Mouse (Mus musculus): ENCODE results near the gene Cxcl1.

DNA sequence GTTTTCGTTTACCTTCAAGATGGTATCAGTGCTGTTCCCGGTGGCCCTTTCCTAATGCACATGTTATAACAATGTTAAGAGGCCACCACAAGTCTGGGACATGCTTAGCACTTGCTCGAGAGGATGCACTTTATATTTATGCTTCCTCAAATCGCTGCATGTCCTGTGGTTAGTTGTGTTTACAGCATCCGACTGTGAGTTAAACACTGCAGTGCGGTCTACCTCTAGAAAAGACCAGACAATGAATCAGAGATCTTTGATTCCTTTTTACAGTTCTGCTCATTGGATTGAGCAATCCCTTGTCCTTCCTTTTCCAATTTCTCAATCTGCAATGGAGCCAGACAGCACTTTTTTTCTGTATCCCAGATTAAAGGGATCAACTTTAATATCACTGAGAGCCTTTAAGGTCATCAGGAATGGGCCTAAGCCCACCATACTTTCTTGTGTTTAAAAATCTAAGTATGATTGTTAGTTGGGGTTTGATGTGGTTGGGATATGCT is 29.1 kb upstream of the Cxcl1 start:
- TF ChIP-seq EP300 (IDR thresholded peaks at IDR 0.05; ENCODE audit: low read depth) (no peak), CTCF (IDR thresholded peaks at IDR 0.05; ENCODE audit: low read depth) (no peak)

Data from liver, embryonic 14.5 days (tissue).